Mouse (Mus musculus) kidney, embryonic 16.5 days (tissue): ENCODE measurements at regions not wholly inside any gene's neighbourhood (a gene's known extent, or its start where the extent isn't known, plus 50 kb on each side); places are given as distances from the start of the nearest gene placed in this dataset.
A peak's percentile ranks its signal among the peaks of the same experiment; 100 is the strongest.

Experiments used
- ATAC-seq: fragments of 200-750 bp; cut with Nextera tagmentation; 2 replicates; pipeline ENCODE4 v1.8.0; 2017; ENCODE audit warnings: moderate TSS enrichment; ENCODE audit not compliant: low FRiP score, low TSS enrichment
- H3K27ac ChIP-seq: fragments of 300-500 bp; sonication (generic); 2 replicates; pipeline ENCODE4 v1.5.1; 2014; ENCODE audit warnings: low read length
- H3K27me3 ChIP-seq: fragments of 300-500 bp; sonication (generic); 2 replicates; pipeline ENCODE4 v1.6.1; 2014; ENCODE audit warnings: low read length, control low read depth, mixed read lengths; ENCODE audit not compliant: insufficient read depth
- H3K36me3 ChIP-seq: fragments of 300-500 bp; sonication (generic); 2 replicates; pipeline ENCODE4 v1.6.1; 2014; ENCODE audit warnings: low read length, control low read depth, mixed read lengths; ENCODE audit not compliant: insufficient read depth
- H3K4me1 ChIP-seq: fragments of 300-500 bp; sonication (generic); 2 replicates; pipeline ENCODE4 v1.6.1; 2014; ENCODE audit warnings: low read length, control low read depth, mixed read lengths; ENCODE audit not compliant: insufficient read depth
- H3K4me2 ChIP-seq: fragments of 300-500 bp; sonication (generic); replicated peaks from 2 replicates; pipeline ENCODE4 v1.6.1; 2014; ENCODE audit warnings: low read depth, low read length
- H3K4me3 ChIP-seq: fragments of 300-500 bp; sonication (generic); 2 replicates; pipeline ENCODE4 v1.5.1; 2014; ENCODE audit warnings: mild to moderate bottlenecking, low read length
- H3K9ac ChIP-seq: fragments of 300-500 bp; sonication (generic); replicated peaks from 2 replicates; pipeline ENCODE4 v1.6.1; 2014; ENCODE audit warnings: low read length
- H3K9me3 ChIP-seq: fragments of 300-500 bp; sonication (generic); 2 replicates; pipeline ENCODE4 v1.6.1; 2016; ENCODE audit warnings: low read length, control low read depth
- WGBS: fragments of 180-500 bp; shearing (Covaris S2); extraction: QIAGEN DNeasy Blood & Tissue Kit; methylation state at CpG from one replicate; pipeline ENCODE4 v1.1.7; 2014; 5-methylcytosine and 5-hydroxymethylcytosine counted together

GRCm38 (mm10) chr4:12557105-12557504 is 385.3 kb upstream of the Fam92a start:
- Histone ChIP-seq H3K4me1 (peaks cover 3% of the 10 kb centered on the region; the same call in 1 of the 2 replicates), H3K27ac (no peak overlapping the region), H3K4me2 (no peak overlapping the region), H3K4me3 (no peak overlapping the region), H3K9ac (no peak overlapping the region), H3K9me3 (no peaks in the 10 kb centered on the region), H3K36me3 (no peaks in the 10 kb centered on the region), H3K27me3 (no peaks in the 10 kb centered on the region)
- ATAC-seq, result no peak
- WGBS, result 90% methylated on average over 2 of the region's 2 CpGs

GRCm38 (mm10) chr4:12549265-12549664 is 377.4 kb upstream of the Fam92a start:
- no peak overlapping the region for H3K4me3 ChIP-seq
- H3K36me3 ChIP-seq, result no peaks in the 10 kb centered on the region
- no peak for ATAC-seq
- no peaks in the 10 kb centered on the region for H3K9me3 ChIP-seq
- H3K9ac ChIP-seq, result no peak overlapping the region
- H3K4me1 ChIP-seq, result no peaks in the 10 kb centered on the region
- H3K27ac ChIP-seq, result no peak overlapping the region
- WGBS, result 86% methylated on average over 4 of the region's 4 CpGs
- no peak overlapping the region for H3K4me2 ChIP-seq
- H3K27me3 ChIP-seq, result no peaks in the 10 kb centered on the region

GRCm38 (mm10) chr4:12543906-12544305 is 372.1 kb upstream of the Fam92a start:
- Histone ChIP-seq H3K36me3 (no peaks in the 10 kb centered on the region), H3K27me3 (no peaks in the 10 kb centered on the region), H3K9me3 (no peaks in the 10 kb centered on the region), H3K27ac (no peak overlapping the region), H3K4me2 (no peak overlapping the region), H3K9ac (no peak overlapping the region), H3K4me3 (no peak overlapping the region), H3K4me1 (0 out of 2 replicates have a peak, but pooled peaks cover under 1% of the 10 kb centered on the region)
- 45% methylated on average over 2 of the region's 2 CpGs for WGBS
- no peak for ATAC-seq

- Histone ChIP-seq H3K4me3 (no peak overlapping the region), H3K9me3 (no peaks in the 10 kb centered on the region), H3K4me2 (no peak overlapping the region), H3K27me3 (no peaks in the 10 kb centered on the region), H3K9ac (no peak overlapping the region), H3K36me3 (no peaks in the 10 kb centered on the region), H3K4me1 (0 out of 2 replicates have a peak, but pooled peaks cover 4% of the 10 kb centered on the region), H3K27ac (no peak overlapping the region)
- no peak for ATAC-seq
- WGBS, result 89% methylated on average over 1 of the region's 1 CpGs
Observed at GRCm38 (mm10) chr4:12541508-12541907, 369.7 kb upstream of the Fam92a start.

- ATAC-seq, result no peak
- Histone ChIP-seq H3K36me3 (no peaks in the 10 kb centered on the region), H3K4me3 (no peak overlapping the region), H3K4me1 (0 out of 2 replicates have a peak, but pooled peaks cover 4% of the 10 kb centered on the region), H3K9me3 (no peaks in the 10 kb centered on the region), H3K27me3 (no peaks in the 10 kb centered on the region), H3K27ac (no peak overlapping the region), H3K4me2 (peak overlapping the region; percentile 48), H3K9ac (peak overlapping the region; percentile 28; the same call in 1 of the 2 replicates)
- 22% methylated on average over 4 of the region's 4 CpGs for WGBS
Observed at GRCm38 (mm10) chr4:12539184-12539791, 367.5 kb upstream of the Fam92a start.

- peak; percentile 76; the same call in 1 of the 2 replicates for ATAC-seq
- H3K27me3 ChIP-seq, result no peaks in the 10 kb centered on the region
- H3K4me2 ChIP-seq, result peak overlapping the region; percentile 48
- H3K9me3 ChIP-seq, result no peaks in the 10 kb centered on the region
- H3K9ac ChIP-seq, result peak overlapping the region; percentile 28; the same call in 1 of the 2 replicates
- H3K4me3 ChIP-seq, result no peak overlapping the region; the same call in 1 of the 2 replicates
- no peaks in the 10 kb centered on the region for H3K36me3 ChIP-seq
- WGBS, result 6% methylated on average over 4 of the region's 4 CpGs
- H3K27ac ChIP-seq, result no peak overlapping the region
- H3K4me1 ChIP-seq, result 0 out of 2 replicates have a peak, but pooled peaks cover 4% of the 10 kb centered on the region
Observed at GRCm38 (mm10) chr4:12538694-12539121, 366.9 kb upstream of the Fam92a start.

- H3K9ac ChIP-seq, result no peak overlapping the region
- ATAC-seq, result no peak
- 74% methylated on average over 5 of the region's 5 CpGs for WGBS
- H3K4me2 ChIP-seq, result no peak overlapping the region
- H3K9me3 ChIP-seq, result no peaks in the 10 kb centered on the region
- no peak overlapping the region for H3K27ac ChIP-seq
- H3K4me3 ChIP-seq, result no peak overlapping the region
- H3K36me3 ChIP-seq, result no peaks in the 10 kb centered on the region
- 0 out of 2 replicates have a peak, but pooled peaks cover 4% of the 10 kb centered on the region for H3K4me1 ChIP-seq
- no peaks in the 10 kb centered on the region for H3K27me3 ChIP-seq
Observed at GRCm38 (mm10) chr4:12538043-12538442, 366.2 kb upstream of the Fam92a start.

- H3K27ac ChIP-seq, result no peak overlapping the region
- no peak overlapping the region for H3K4me2 ChIP-seq
- no peaks in the 10 kb centered on the region for H3K36me3 ChIP-seq
- ATAC-seq, result no peak
- H3K4me1 ChIP-seq, result 0 out of 2 replicates have a peak, but pooled peaks cover 4% of the 10 kb centered on the region
- H3K27me3 ChIP-seq, result no peaks in the 10 kb centered on the region
- H3K9ac ChIP-seq, result no peak overlapping the region
- no peaks in the 10 kb centered on the region for H3K9me3 ChIP-seq
- no peak overlapping the region for H3K4me3 ChIP-seq
- WGBS, result 59% methylated on average over 2 of the region's 2 CpGs
Observed at GRCm38 (mm10) chr4:12534151-12534550, 362.3 kb upstream of the Fam92a start.

GRCm38 (mm10) chr4:12532961-12533360 is 361.1 kb upstream of the Fam92a start:
- Histone ChIP-seq H3K4me3 (no peak overlapping the region), H3K27ac (no peak overlapping the region), H3K9me3 (no peaks in the 10 kb centered on the region), H3K4me1 (no peaks in the 10 kb centered on the region), H3K4me2 (no peak overlapping the region), H3K27me3 (no peaks in the 10 kb centered on the region), H3K36me3 (no peaks in the 10 kb centered on the region), H3K9ac (no peak overlapping the region)
- 58% methylated on average over 4 of the region's 4 CpGs for WGBS
- no peak for ATAC-seq

GRCm38 (mm10) chr4:12522358-12522757 is 350.5 kb upstream of the Fam92a start:
- Histone ChIP-seq H3K4me3 (no peak overlapping the region), H3K4me1 (no peaks in the 10 kb centered on the region), H3K9me3 (no peaks in the 10 kb centered on the region), H3K4me2 (no peak overlapping the region), H3K36me3 (no peaks in the 10 kb centered on the region), H3K27me3 (no peaks in the 10 kb centered on the region), H3K9ac (no peak overlapping the region), H3K27ac (no peak overlapping the region)
- 61% methylated on average over 7 of the region's 7 CpGs for WGBS
- ATAC-seq, result no peak
